44 mouse cellular contexts compared by ENCODE assay signal in the genomic region with DNA sequence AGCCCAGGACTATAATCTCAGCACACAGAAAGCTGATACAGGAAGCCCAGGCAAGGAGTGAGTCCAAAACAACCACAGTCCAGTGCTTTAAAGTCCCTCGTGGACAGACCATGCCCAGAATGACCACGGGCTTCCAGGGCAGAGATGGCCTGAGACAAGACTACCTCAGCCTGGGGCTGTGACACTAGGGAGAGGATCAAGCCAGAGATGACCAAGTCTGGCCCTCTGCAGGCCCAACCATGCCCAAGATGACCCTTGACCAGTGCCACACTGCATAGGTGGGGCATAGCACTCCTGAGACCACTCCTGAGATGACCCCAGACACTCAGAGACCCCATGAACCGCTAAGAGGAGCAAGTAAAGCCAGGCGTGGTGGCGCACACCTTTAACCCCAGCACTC. TPM values are rescaled to one million over a fixed set of nuclear protein-coding genes. Genes with fewer than 3 reads are reported as not detected.
"Had no signal": no experiment of that assay in that cellular context is flagged by ENCODE, and none has a peak within 500 bp of the region (broad histone marks: within the 10 kb centered on the region; RNA-seq: fewer than 3 reads in every experiment).

No protein-coding gene starts in this region.

- H3K27me3 ChIP-seq: limb, embryonic 12.5 days; limb, embryonic 13.5 days; limb, embryonic 15.5 days; liver, embryonic 12.5 days; liver, embryonic 13.5 days; liver, embryonic 15.5 days; lung, embryonic 15.5 days; midbrain, embryonic 12.5 days; midbrain, embryonic 13.5 days; midbrain, embryonic 15.5 days; neural tube, embryonic 12.5 days had no signal

- ATAC-seq: liver, embryonic 12.5 days; liver, postnatal 0 days; lung, postnatal 0 days; midbrain, embryonic 13.5 days; midbrain, embryonic 15.5 days; midbrain, embryonic 16.5 days had no signal

- DNase-seq: left cerebral cortex, postnatal 4 days; liver; liver, embryonic 13.5 days; liver, postnatal 0 days; lung, adult 18-20 months; lung, adult 2 months; lung, embryonic 14.5 days; lung, postnatal 10 days; lung, postnatal 14 days; lung, postnatal 36 days; lung, postnatal 4 days; midbrain, embryonic 14.5 days had no signal

- H3K4me1 ChIP-seq: limb, embryonic 10.5 days; limb, embryonic 12.5 days; limb, embryonic 13.5 days; limb, embryonic 15.5 days; liver, embryonic 12.5 days; liver, embryonic 13.5 days; lung, embryonic 15.5 days; midbrain, embryonic 10.5 days; midbrain, embryonic 12.5 days; midbrain, embryonic 13.5 days; midbrain, embryonic 15.5 days; neural tube, embryonic 12.5 days had no signal

- H3K27ac ChIP-seq: limb, embryonic 10.5 days; limb, embryonic 12.5 days; limb, embryonic 13.5 days; limb, embryonic 15.5 days; liver, embryonic 12.5 days; liver, embryonic 13.5 days; liver, embryonic 14.5 days; liver, embryonic 15.5 days; lung, embryonic 15.5 days; macrophage; midbrain, embryonic 10.5 days; midbrain, embryonic 12.5 days; midbrain, embryonic 13.5 days; midbrain, embryonic 15.5 days; neural tube, embryonic 12.5 days had no signal

- H3K4me2 ChIP-seq: limb, embryonic 12.5 days; limb, embryonic 13.5 days; limb, embryonic 15.5 days; liver, embryonic 11.5 days; liver, embryonic 12.5 days; liver, embryonic 13.5 days; liver, embryonic 15.5 days; lung, embryonic 14.5 days; lung, embryonic 15.5 days; midbrain, embryonic 11.5 days; midbrain, embryonic 12.5 days; midbrain, embryonic 13.5 days; midbrain, embryonic 15.5 days; neural tube, embryonic 12.5 days had no signal

- H3K9me3 ChIP-seq: limb, embryonic 10.5 days; limb, embryonic 12.5 days; limb, embryonic 13.5 days; limb, embryonic 15.5 days; liver, embryonic 12.5 days; liver, embryonic 13.5 days; liver, embryonic 15.5 days; lung, embryonic 15.5 days; megakaryocyte, embryonic 14.5 days; midbrain, embryonic 10.5 days; midbrain, embryonic 12.5 days; midbrain, embryonic 13.5 days; midbrain, embryonic 15.5 days; neural tube, embryonic 12.5 days had no signal

- H3K36me3 ChIP-seq: limb, embryonic 10.5 days; limb, embryonic 12.5 days; limb, embryonic 13.5 days; limb, embryonic 15.5 days; liver, embryonic 12.5 days; liver, embryonic 13.5 days; liver, embryonic 15.5 days; lung, embryonic 15.5 days; midbrain, embryonic 10.5 days; midbrain, embryonic 12.5 days; midbrain, embryonic 13.5 days; midbrain, embryonic 15.5 days; neural tube, embryonic 12.5 days had no signal

- H3K4me3 ChIP-seq: limb, embryonic 10.5 days; limb, embryonic 12.5 days; limb, embryonic 13.5 days; limb, embryonic 15.5 days; liver, embryonic 12.5 days; liver, embryonic 13.5 days; liver, embryonic 15.5 days; lung, embryonic 15.5 days; megakaryocyte, embryonic 14.5 days; midbrain, embryonic 10.5 days; midbrain, embryonic 12.5 days; midbrain, embryonic 13.5 days; midbrain, embryonic 15.5 days; myocyte; neural tube, embryonic 12.5 days had no signal

- H3K9ac ChIP-seq: limb, embryonic 12.5 days; limb, embryonic 13.5 days; limb, embryonic 15.5 days; liver, embryonic 12.5 days; liver, embryonic 13.5 days; liver, embryonic 14.5 days; liver, embryonic 15.5 days; liver, postnatal 0 days; lung, embryonic 14.5 days; lung, embryonic 15.5 days; midbrain, embryonic 12.5 days; midbrain, embryonic 13.5 days; midbrain, embryonic 15.5 days; neural tube, embryonic 12.5 days had no signal

RNA-seq across cellular contexts. Expression of a gene that starts 2.3 kb away (rescaled TPM):
- total RNA-seq: left cerebral cortex, postnatal 10 days; left cerebral cortex, postnatal 14 days; left cerebral cortex, postnatal 25 days; left cerebral cortex, postnatal 36 days; left cerebral cortex, postnatal 4 days; megakaryocyte progenitor cell, adult 5-6 weeks; megakaryocyte, adult 5-6 weeks; midbrain, postnatal 0 days; monocyte, adult 5-6 weeks had no signal
- polyA plus RNA-seq: limb, embryonic 10.5 days; limb, embryonic 11.5 days; limb, embryonic 12.5 days; limb, embryonic 13.5 days; limb, embryonic 14.5 days; limb, embryonic 15.5 days; liver, embryonic 11.5 days; liver, embryonic 13.5 days; liver, embryonic 14.5 days; lung, embryonic 14.5 days; lung, embryonic 15.5 days; lung, embryonic 16.5 days; lung, postnatal 0 days; macrophage; midbrain, embryonic 10.5 days; midbrain, embryonic 11.5 days; midbrain, embryonic 12.5 days; midbrain, embryonic 13.5 days; midbrain, embryonic 14.5 days; midbrain, embryonic 15.5 days; midbrain, embryonic 16.5 days; midbrain, postnatal 0 days; myocyte; neural tube, embryonic 11.5 days; neural tube, embryonic 12.5 days had no signal
